Mouse (Mus musculus) liver, embryonic 13.5 days (tissue): ENCODE results near the gene Myrfl. TPM values are rescaled to one million over a fixed set of nuclear protein-coding genes. Genes with fewer than 3 reads are reported as not detected.

Experiments
- ATAC-seq: fragments of 200-750 bp; cut with Nextera tagmentation; 2 replicates; pipeline ENCODE4 v1.8.0; 2017; ENCODE audit warnings: low read depth, mild to moderate bottlenecking, moderate number of reproducible peaks, moderate library complexity
- DNase-seq: peaks from one replicate; pipeline ENCODE4 v3.0.0; 2022
- H3K27ac ChIP-seq: fragments of 300-500 bp; sonication (generic); 2 replicates; pipeline ENCODE4 v1.5.1; 2015; ENCODE audit warnings: moderate library complexity, mild to moderate bottlenecking, inconsistent platforms
- H3K27me3 ChIP-seq: fragments of 300-500 bp; sonication (generic); 2 replicates; pipeline ENCODE4 v1.6.1; 2015; ENCODE audit warnings: mild to moderate bottlenecking, inconsistent platforms
- H3K36me3 ChIP-seq: fragments of 300-500 bp; sonication (generic); 2 replicates; pipeline ENCODE4 v1.6.1; 2015; ENCODE audit warnings: mild to moderate bottlenecking, inconsistent platforms
- H3K4me1 ChIP-seq: fragments of 300-500 bp; sonication (generic); replicated peaks from 2 replicates; pipeline ENCODE4 v1.6.1; 2015; ENCODE audit warnings: inconsistent platforms
- H3K4me2 ChIP-seq: fragments of 300-500 bp; sonication (generic); 2 replicates; pipeline ENCODE4 v1.6.1; 2015; ENCODE audit warnings: inconsistent platforms, mild to moderate bottlenecking, moderate library complexity
- H3K4me3 ChIP-seq: fragments of 300-500 bp; sonication (generic); replicated peaks from 2 replicates; pipeline ENCODE4 v1.5.1; 2015; ENCODE audit warnings: mild to moderate bottlenecking, inconsistent platforms
- H3K9ac ChIP-seq: fragments of 300-500 bp; sonication (generic); 2 replicates; pipeline ENCODE4 v1.6.1; 2015; ENCODE audit warnings: mild to moderate bottlenecking, inconsistent platforms
- H3K9me3 ChIP-seq: fragments of 300-500 bp; sonication (generic); replicated peaks from 2 replicates; pipeline ENCODE4 v1.6.1; 2016; ENCODE audit warnings: inconsistent platforms
- WGBS: fragments of 180-500 bp; shearing (Covaris S2); methylation state at CpG from one replicate; pipeline ENCODE4 v1.1.7; 2015; ENCODE audit not compliant: insufficient replicate concordance; 5-methylcytosine and 5-hydroxymethylcytosine counted together
- polyA plus RNA-seq: library from polyadenylated mRNA; unstranded; fragments of >200 nt; fragmentation: Nextera tagmentation; extraction: Ambion mirVana; gene quantifications from 2 replicates; pipeline ENCODE4 v1.2.1, GENCODE M21; 2015

Myrfl gene
- polyA plus RNA-seq, 1 experiment from 2014 or later = not detected

DNA sequence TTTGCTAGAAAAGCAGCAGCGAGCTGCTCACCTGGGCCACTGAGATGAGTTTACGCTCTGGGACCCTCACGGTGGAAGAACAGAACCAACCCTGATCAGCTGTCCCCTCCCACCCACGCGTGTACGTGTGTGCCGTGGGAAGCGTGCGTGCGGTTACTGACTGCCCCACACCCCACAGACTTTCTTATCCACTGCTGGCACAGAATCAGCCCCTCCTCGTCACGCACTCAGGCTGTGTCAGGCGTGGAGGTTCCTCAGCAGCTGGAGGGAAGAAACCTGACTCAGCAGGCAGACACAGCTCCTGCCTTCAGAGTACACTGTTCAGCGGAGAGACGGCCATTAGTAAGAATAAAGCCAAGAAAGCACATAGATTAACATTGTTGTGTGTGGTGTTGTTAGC is 86.0 kb downstream of the Myrfl start:
- no peak overlapping the region for H3K4me2 ChIP-seq
- no peak overlapping the region for H3K27ac ChIP-seq
- H3K4me3 ChIP-seq = no peak overlapping the region
- no peaks in the 10 kb centered on the region for H3K4me1 ChIP-seq
- WGBS = 81% methylated on average over 15 of the region's 15 CpGs
- ATAC-seq (no peak), DNase-seq (no peak)
- H3K27me3 ChIP-seq = no peaks in the 10 kb centered on the region
- no peaks in the 10 kb centered on the region for H3K36me3 ChIP-seq
- H3K9ac ChIP-seq = no peak overlapping the region
- no peaks in the 10 kb centered on the region for H3K9me3 ChIP-seq

DNA sequence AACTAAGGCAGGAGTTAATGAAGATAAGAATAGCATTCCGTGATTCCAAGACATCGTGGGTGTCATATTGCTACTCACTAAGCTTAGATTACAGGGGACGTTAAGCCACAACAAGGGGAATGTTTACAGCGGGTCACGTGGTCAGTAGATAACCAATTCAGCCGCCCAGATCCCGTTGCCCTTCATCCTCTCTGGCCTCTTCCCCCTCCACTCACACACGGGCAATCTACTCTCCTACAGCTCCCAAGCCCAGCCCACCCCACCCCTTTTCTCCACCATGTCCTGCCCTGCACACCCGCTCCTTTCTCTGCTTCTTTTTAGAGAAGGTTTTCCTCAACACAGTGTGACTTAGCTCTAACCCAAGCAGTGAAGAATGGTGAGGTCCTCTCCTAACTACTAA is 87.3 kb downstream of the Myrfl start:
- DNase-seq (no peak), ATAC-seq (no peak)
- Histone ChIP-seq H3K36me3 (no peaks in the 10 kb centered on the region), H3K4me2 (no peak overlapping the region), H3K9me3 (no peaks in the 10 kb centered on the region), H3K9ac (no peak overlapping the region), H3K4me3 (no peak overlapping the region), H3K4me1 (no peaks in the 10 kb centered on the region), H3K27me3 (no peaks in the 10 kb centered on the region), H3K27ac (no peak overlapping the region)
- 47% methylated on average over 9 of the region's 9 CpGs for WGBS

DNA sequence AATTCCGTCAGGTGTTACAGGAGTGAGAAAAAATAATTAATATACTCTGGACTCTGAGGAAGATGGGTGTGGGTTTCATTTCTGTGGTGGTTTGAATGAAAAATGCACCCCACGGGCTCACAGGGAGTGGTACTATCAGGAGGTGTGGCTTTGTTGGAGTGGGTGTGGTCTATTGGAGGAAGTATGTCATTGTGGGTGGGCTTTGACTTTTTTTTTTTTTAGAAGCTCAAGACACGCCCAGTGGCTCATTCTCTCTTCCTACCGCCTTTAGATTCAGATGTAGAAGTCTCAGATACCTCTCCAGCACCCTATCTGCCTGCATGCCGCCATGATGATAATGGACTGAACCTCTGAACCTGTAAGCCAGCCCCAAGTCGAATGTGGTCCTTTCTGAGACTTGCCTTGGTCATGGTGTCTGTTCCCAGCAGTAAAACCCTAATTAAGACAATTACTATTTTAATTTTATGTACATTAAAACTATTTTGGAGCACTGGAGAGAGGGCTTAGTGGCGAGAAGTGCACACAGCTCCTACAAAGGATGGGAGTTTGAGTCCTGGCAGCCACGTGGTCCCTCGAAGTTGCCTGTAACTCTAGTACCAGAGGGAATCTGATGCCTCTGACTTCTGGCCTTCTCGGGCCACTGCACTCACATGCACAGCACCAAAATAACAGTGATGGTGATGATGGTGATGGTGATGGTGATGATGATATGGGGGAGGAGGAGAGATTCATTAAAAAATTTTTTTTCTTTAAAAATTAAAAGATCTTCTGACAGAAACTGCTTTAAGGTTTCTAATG is 88.0 kb downstream of the Myrfl start:
- H3K27me3 ChIP-seq = no peaks in the 10 kb centered on the region
- no peaks in the 10 kb centered on the region for H3K36me3 ChIP-seq
- no peak overlapping the region for H3K4me2 ChIP-seq
- no peaks in the 10 kb centered on the region for H3K4me1 ChIP-seq
- H3K27ac ChIP-seq = no peak overlapping the region
- no peak overlapping the region for H3K9ac ChIP-seq
- no peak overlapping the region for H3K4me3 ChIP-seq
- ATAC-seq = no peak
- 67% methylated on average over 10 of the region's 10 CpGs for WGBS
- H3K9me3 ChIP-seq = no peaks in the 10 kb centered on the region
- no peak for DNase-seq

- 35% methylated on average over 5 of the region's 5 CpGs for WGBS
- ATAC-seq (no peak), DNase-seq (no peak)
- Histone ChIP-seq H3K4me1 (no peaks in the 10 kb centered on the region), H3K4me3 (no peak overlapping the region), H3K4me2 (no peak overlapping the region), H3K9me3 (no peaks in the 10 kb centered on the region), H3K36me3 (no peaks in the 10 kb centered on the region), H3K27ac (no peak overlapping the region), H3K27me3 (no peaks in the 10 kb centered on the region), H3K9ac (no peak overlapping the region)
Observed at GRCm38 (mm10) chr10:116802178-116802794, 94.4 kb downstream of the Myrfl start.

- ATAC-seq = no peak
Observed at GRCm38 (mm10) chr10:116801281-116801680, 95.4 kb downstream of the Myrfl start.

DNA sequence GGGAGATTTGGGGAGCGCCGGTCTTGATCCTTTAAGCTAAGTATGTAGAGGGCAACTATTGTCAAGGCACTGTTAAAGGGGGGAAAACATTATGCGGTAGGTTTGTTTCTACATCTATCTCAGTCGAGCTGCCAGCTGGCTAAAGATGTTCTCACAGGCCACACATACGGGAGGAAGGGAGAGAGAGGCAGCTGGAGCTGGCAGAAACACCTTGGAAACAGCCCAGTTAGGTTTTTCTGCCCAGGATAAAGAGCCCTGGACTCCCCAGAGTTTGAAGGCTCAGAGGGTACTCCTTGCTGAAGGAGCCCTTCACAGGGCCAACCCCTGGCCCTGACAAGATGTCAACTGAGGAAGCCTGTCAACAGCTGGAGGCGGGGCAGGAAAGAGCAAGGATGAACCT is 100.7 kb downstream of the Myrfl start:
- Histone ChIP-seq H3K4me3 (no peak overlapping the region), H3K27ac (no peak overlapping the region), H3K9me3 (no peaks in the 10 kb centered on the region), H3K4me2 (no peak overlapping the region), H3K27me3 (no peaks in the 10 kb centered on the region), H3K4me1 (no peaks in the 10 kb centered on the region), H3K9ac (no peak overlapping the region), H3K36me3 (no peaks in the 10 kb centered on the region)
- ATAC-seq (no peak), DNase-seq (no peak)
- 44% methylated on average over 6 of the region's 6 CpGs for WGBS

More at GRCm38 (mm10) chr10:116801281-116801680, 95.4 kb downstream of the Myrfl start:
- no peak overlapping the region for H3K4me2 ChIP-seq
- H3K9me3 ChIP-seq = no peaks in the 10 kb centered on the region
- H3K27ac ChIP-seq = no peak overlapping the region
- DNase-seq = no peak
- H3K9ac ChIP-seq = no peak overlapping the region
- H3K27me3 ChIP-seq = no peaks in the 10 kb centered on the region
- no peaks in the 10 kb centered on the region for H3K4me1 ChIP-seq
- H3K4me3 ChIP-seq = no peak overlapping the region
- WGBS = 37% methylated on average over 4 of the region's 4 CpGs
- no peaks in the 10 kb centered on the region for H3K36me3 ChIP-seq

GRCm38 (mm10) chr10:116789096-116789495 is 107.6 kb downstream of the Myrfl start:
- no peak overlapping the region for H3K4me3 ChIP-seq
- ATAC-seq = no peak
- no peak for DNase-seq
- H3K27ac ChIP-seq = no peak overlapping the region
- no peaks in the 10 kb centered on the region for H3K36me3 ChIP-seq
- H3K9me3 ChIP-seq = no peaks in the 10 kb centered on the region
- H3K9ac ChIP-seq = no peak overlapping the region
- no peaks in the 10 kb centered on the region for H3K27me3 ChIP-seq
- H3K4me2 ChIP-seq = no peak overlapping the region
- no peaks in the 10 kb centered on the region for H3K4me1 ChIP-seq

GRCm38 (mm10) chr10:116788431-116788830 is 108.3 kb downstream of the Myrfl start:
- Histone ChIP-seq H3K4me2 (no peak overlapping the region), H3K9me3 (no peaks in the 10 kb centered on the region), H3K27me3 (no peaks in the 10 kb centered on the region), H3K4me3 (no peak overlapping the region), H3K4me1 (no peaks in the 10 kb centered on the region), H3K9ac (no peak overlapping the region), H3K27ac (no peak overlapping the region), H3K36me3 (no peaks in the 10 kb centered on the region)
- ATAC-seq (no peak), DNase-seq (no peak)

GRCm38 (mm10) chr10:116784098-116784497 is 112.6 kb downstream of the Myrfl start:
- Histone ChIP-seq H3K27me3 (no peaks in the 10 kb centered on the region), H3K36me3 (no peaks in the 10 kb centered on the region), H3K4me2 (no peak overlapping the region), H3K27ac (no peak overlapping the region), H3K9me3 (no peaks in the 10 kb centered on the region), H3K9ac (no peak overlapping the region), H3K4me3 (no peak overlapping the region), H3K4me1 (no peaks in the 10 kb centered on the region)
- ATAC-seq (no peak), DNase-seq (no peak)
- WGBS = 65% methylated on average over 6 of the region's 6 CpGs

DNA sequence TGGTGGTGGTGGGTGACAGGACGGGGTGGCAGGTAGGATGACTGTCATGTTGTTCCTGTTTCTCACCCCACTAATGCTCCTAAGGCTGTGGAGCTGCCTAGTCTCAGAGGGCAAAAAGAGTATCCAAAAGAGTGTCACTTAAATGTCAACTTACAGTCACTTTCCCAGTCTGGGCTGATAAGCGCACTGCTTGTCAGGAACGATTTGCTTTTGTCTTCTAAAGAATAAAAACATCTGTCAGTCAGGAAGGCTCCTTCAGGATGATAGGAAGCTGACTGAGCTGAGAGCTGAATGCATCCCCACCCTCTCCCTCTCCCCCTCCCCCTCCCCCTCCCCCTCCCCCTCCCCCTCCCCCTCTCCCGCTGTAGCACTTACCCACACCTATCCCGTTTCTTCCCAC is 113.7 kb downstream of the Myrfl start:
- Histone ChIP-seq H3K4me3 (no peak overlapping the region), H3K27ac (no peak overlapping the region), H3K9me3 (no peaks in the 10 kb centered on the region), H3K36me3 (no peaks in the 10 kb centered on the region), H3K4me2 (no peak overlapping the region), H3K9ac (no peak overlapping the region), H3K4me1 (no peaks in the 10 kb centered on the region), H3K27me3 (no peaks in the 10 kb centered on the region)
- WGBS = 44% methylated on average over 3 of the region's 5 CpGs
- ATAC-seq (no peak), DNase-seq (no peak)

- no peak for DNase-seq
- Histone ChIP-seq H3K4me3 (no peak overlapping the region), H3K27me3 (no peaks in the 10 kb centered on the region), H3K9me3 (no peaks in the 10 kb centered on the region), H3K9ac (no peak overlapping the region), H3K4me1 (no peaks in the 10 kb centered on the region), H3K27ac (no peak overlapping the region), H3K4me2 (no peak overlapping the region), H3K36me3 (no peaks in the 10 kb centered on the region)
- 71% methylated on average over 8 of the region's 8 CpGs for WGBS
- no peak for ATAC-seq
Observed at GRCm38 (mm10) chr10:116777947-116778346, 118.8 kb downstream of the Myrfl start.

- no peaks in the 10 kb centered on the region for H3K36me3 ChIP-seq
- no peak for ATAC-seq
- 71% methylated on average over 14 of the region's 14 CpGs for WGBS
Observed at GRCm38 (mm10) chr10:116776846-116777245, 119.9 kb downstream of the Myrfl start.

More at GRCm38 (mm10) chr10:116776846-116777245, 119.9 kb downstream of the Myrfl start:
- no peaks in the 10 kb centered on the region for H3K9me3 ChIP-seq
- H3K9ac ChIP-seq = no peak overlapping the region
- DNase-seq = no peak
- no peak overlapping the region for H3K4me2 ChIP-seq
- no peaks in the 10 kb centered on the region for H3K27me3 ChIP-seq
- H3K4me1 ChIP-seq = no peaks in the 10 kb centered on the region
- no peak overlapping the region for H3K27ac ChIP-seq
- no peak overlapping the region for H3K4me3 ChIP-seq
